Mouse (Mus musculus) hindbrain, embryonic 12.5 days (tissue): ENCODE data around the gene Vmn1r69. TPM values are rescaled to one million over a fixed set of nuclear protein-coding genes. Genes with fewer than 3 reads are reported as not detected.

Experiments used
- ATAC-seq: fragments of 200-750 bp; cut with Nextera tagmentation; 2 replicates; pipeline ENCODE4 v1.8.0; 2017; ENCODE audit warnings: moderate TSS enrichment; ENCODE audit not compliant: low FRiP score
- H3K27ac ChIP-seq: fragments of 300-500 bp; sonication (generic); 2 replicates; pipeline ENCODE4 v1.5.1; 2016; ENCODE audit warnings: mild to moderate bottlenecking
- H3K27me3 ChIP-seq: fragments of 300-500 bp; sonication (generic); 2 replicates; pipeline ENCODE4 v1.6.1; 2016; ENCODE audit warnings: mild to moderate bottlenecking
- H3K36me3 ChIP-seq: fragments of 300-500 bp; sonication (generic); 2 replicates; pipeline ENCODE4 v1.6.1; 2016; ENCODE audit warnings: mild to moderate bottlenecking
- H3K4me1 ChIP-seq: fragments of 300-500 bp; sonication (generic); 2 replicates; pipeline ENCODE4 v1.6.1; 2016
- H3K4me2 ChIP-seq: fragments of 300-500 bp; sonication (generic); replicated peaks from 2 replicates; pipeline ENCODE4 v1.6.1; 2016; ENCODE audit warnings: mild to moderate bottlenecking
- H3K4me3 ChIP-seq: fragments of 300-500 bp; sonication (generic); 2 replicates; pipeline ENCODE4 v1.5.1; 2016; ENCODE audit warnings: mild to moderate bottlenecking
- H3K9ac ChIP-seq: fragments of 300-500 bp; sonication (generic); 2 replicates; pipeline ENCODE4 v1.6.1; 2016; ENCODE audit warnings: mild to moderate bottlenecking, moderate library complexity
- H3K9me3 ChIP-seq: fragments of 300-500 bp; sonication (generic); replicated peaks from 2 replicates; pipeline ENCODE4 v1.6.1; 2016; ENCODE audit warnings: mild to moderate bottlenecking
- WGBS: fragments of 180-500 bp; shearing (Covaris S2); methylation state at CpG from one replicate; pipeline ENCODE4 v1.1.7; 2016; 5-methylcytosine and 5-hydroxymethylcytosine counted together
- polyA plus RNA-seq: library from polyadenylated mRNA; unstranded; fragments of >200 nt; fragmentation: Nextera tagmentation; extraction: Ambion mirVana; gene quantifications from 2 replicates; pipeline ENCODE4 v1.2.1, GENCODE M21; 2016

The Vmn1r69 gene
- not detected in 2 replicates for polyA plus RNA-seq

- no peak within 1 kb of the TSS for H3K9ac ChIP-seq
- H3K4me1 ChIP-seq: no peaks in the 10 kb centered on the region
- no peak within 1 kb of the TSS for H3K27ac ChIP-seq
- ATAC-seq: no peak
- H3K9me3 ChIP-seq: peaks cover 14% of the 10 kb centered on the region
- no peaks in the 10 kb centered on the region for H3K36me3 ChIP-seq
- H3K4me2 ChIP-seq: no peak within 1 kb of the TSS
- no peaks in the 10 kb centered on the region for H3K27me3 ChIP-seq
- no peak within 1 kb of the TSS for H3K4me3 ChIP-seq
Observed at GRCm38 (mm10) chr7:10613559-10613958, at the start of gene Vmn1r69. Gene Vmn1r69, minus strand, starts transcription at chr7:10613659.

DNA sequence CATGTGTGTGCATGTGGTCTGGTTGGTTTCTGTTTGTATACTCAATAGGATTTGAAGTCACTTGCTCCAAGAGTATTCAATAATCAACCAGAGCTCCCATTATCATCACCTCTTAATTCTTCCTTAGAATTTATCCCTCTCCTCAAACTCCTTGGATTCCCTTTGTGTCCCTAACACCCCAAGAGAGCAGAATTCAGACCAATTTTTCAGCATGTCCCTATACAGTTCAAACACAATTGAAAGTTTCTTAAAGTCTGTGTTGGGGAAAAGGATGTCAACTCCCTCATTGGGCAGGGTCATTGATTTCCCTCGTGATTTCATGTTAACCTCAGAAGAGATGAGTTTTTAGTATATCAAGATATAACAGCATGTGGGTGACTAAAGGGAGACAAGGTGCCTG is 17.8 kb upstream of the Vmn1r69 start, which contains the start of gene Vmn1r70:
Gene Vmn1r70, plus strand, starts transcription at position 301 of the 400 bp plus-strand sequence.
- ATAC-seq: no peak
- 77% methylated on average over 1 of the region's 1 CpGs for WGBS

GRCm38 (mm10) chr7:10558385-10558784 is 55.1 kb downstream of the Vmn1r69 start, which contains the start of gene Vmn1r68:
Gene Vmn1r68, minus strand, starts transcription at chr7:10558485.
- 74% methylated on average over 2 of the region's 2 CpGs for WGBS
- H3K36me3 ChIP-seq: no peaks in the 10 kb centered on the region
- H3K27ac ChIP-seq: no peak within 1 kb of the TSS
- no peak for ATAC-seq
- no peak within 1 kb of the TSS for H3K4me2 ChIP-seq
- H3K4me1 ChIP-seq: no peaks in the 10 kb centered on the region
- H3K9ac ChIP-seq: no peak within 1 kb of the TSS
- H3K27me3 ChIP-seq: no peaks in the 10 kb centered on the region
- peaks cover 7% of the 10 kb centered on the region; the same call in 1 of the 2 replicates for H3K9me3 ChIP-seq
- no peak within 1 kb of the TSS for H3K4me3 ChIP-seq

More for the DNA sequence above, 17.8 kb upstream of the Vmn1r69 start, which contains the start of gene Vmn1r70:
- no peak within 1 kb of the TSS for H3K27ac ChIP-seq
- H3K27me3 ChIP-seq: no peaks in the 10 kb centered on the region
- no peak within 1 kb of the TSS for H3K4me2 ChIP-seq
- H3K4me1 ChIP-seq: no peaks in the 10 kb centered on the region
- no peaks in the 10 kb centered on the region for H3K36me3 ChIP-seq
- peaks cover 35% of the 10 kb centered on the region for H3K9me3 ChIP-seq
- H3K9ac ChIP-seq: no peak within 1 kb of the TSS
- H3K4me3 ChIP-seq: no peak within 1 kb of the TSS

Other genes starting within 250 kb of the Vmn1r69 start
- not detected in 2 replicates for gene Vmn1r67, start 170.3 kb downstream of the Vmn1r69 start, polyA plus RNA-seq
- 42.1 and 47.6 TPM in 2 replicates for gene Zik1, start 118.3 kb downstream of the Vmn1r69 start, polyA plus RNA-seq
- gene Vmn1r68, start 55.2 kb downstream of the Vmn1r69 start, polyA plus RNA-seq: not detected in 2 replicates
- not detected in 2 replicates for gene Vmn1r70, start 17.9 kb upstream of the Vmn1r69 start, polyA plus RNA-seq
- gene Nlrp4b, start 74.1 kb upstream of the Vmn1r69 start, polyA plus RNA-seq: not detected in 2 replicates
- gene Vmn1r71, start 140.7 kb upstream of the Vmn1r69 start, polyA plus RNA-seq: not detected in 2 replicates